ENCODE assay signal across 8 mouse cellular contexts in genomic region chr12:31949193-31949741, GRCm38 (mm10). TPM values are rescaled to one million over a fixed set of nuclear protein-coding genes. Genes with fewer than 3 reads are reported as not detected.
DNase-seq lines count a peak whose midpoint lies in the region; ATAC-seq and TF ChIP-seq lines count a peak whose summit lies in the region.

No protein-coding gene starts in this region.

- WGBS in bone marrow, adult 2 months, result under 1% methylated on average over 58 of the region's 58 CpGs
- WGBS in embryonic facial prominence, embryonic 15.5 days, result under 1% methylated on average over 57 of the region's 58 CpGs
- under 1% methylated on average over 47 of the region's 58 CpGs for WGBS in limb, embryonic 14.5 days
- WGBS in midbrain, postnatal 0 days, result 0% methylated on average over 36 of the region's 58 CpGs

- peak; percentile 56; the same call in 1 of the 2 replicates for TF ChIP-seq POLR2A in bone marrow, adult 2 months (IDR thresholded peaks at IDR 0.05; ENCODE audit: borderline replicate concordance, control insufficient read depth, low read depth, low read length)
- TF ChIP-seq POLR2A in limb, embryonic 14.5 days (IDR thresholded peaks at IDR 0.05; ENCODE audit: borderline replicate concordance, extremely low read depth, insufficient read depth, insufficient read length), result 0 out of 2 replicates have a peak, but pooled peaks have one; percentile 35

- no peaks in the 10 kb centered on the region for H3K27me3 ChIP-seq in embryonic facial prominence, embryonic 15.5 days
- H3K27me3 ChIP-seq in limb, embryonic 14.5 days (ENCODE audit: control insufficient read depth, insufficient read depth, low read length), result no peaks in the 10 kb centered on the region
- no peaks in the 10 kb centered on the region for H3K27me3 ChIP-seq in midbrain, postnatal 0 days (ENCODE audit: insufficient read depth, low read length)

- H3K36me3 ChIP-seq in embryonic facial prominence, embryonic 15.5 days, result no peaks in the 10 kb centered on the region
- H3K36me3 ChIP-seq in limb, embryonic 14.5 days (ENCODE audit: control insufficient read depth, insufficient read depth, low read length), result no peaks in the 10 kb centered on the region
- H3K36me3 ChIP-seq in midbrain, postnatal 0 days (ENCODE audit: insufficient read depth, low read length), result no peaks in the 10 kb centered on the region

- no peaks in the 10 kb centered on the region for H3K4me1 ChIP-seq in bone marrow, adult 2 months (ENCODE audit: control insufficient read depth, insufficient read depth, low read length)
- no peaks in the 10 kb centered on the region for H3K4me1 ChIP-seq in embryonic facial prominence, embryonic 15.5 days
- no peaks in the 10 kb centered on the region; the same call in 1 of the 2 replicates for H3K4me1 ChIP-seq in limb, embryonic 14.5 days (ENCODE audit: control insufficient read depth, insufficient read depth, low read length)
- H3K4me1 ChIP-seq in midbrain, postnatal 0 days (ENCODE audit: insufficient read depth, low read length), result no peaks in the 10 kb centered on the region

- peak overlapping the region; percentile 60 for H3K4me2 ChIP-seq in embryonic facial prominence, embryonic 15.5 days (replicated peaks)
- H3K4me2 ChIP-seq in limb, embryonic 14.5 days (replicated peaks; ENCODE audit: low read depth, low read length, severe bottlenecking), result peak overlapping the region; percentile 63
- peak overlapping the region; percentile 64 for H3K4me2 ChIP-seq in midbrain, postnatal 0 days (ENCODE audit: low read depth, low read length, poor library complexity, severe bottlenecking)

- no peak; the same call in 1 of the 2 replicates for TF ChIP-seq CTCF in bone marrow, adult 2 months (IDR thresholded peaks at IDR 0.05; ENCODE audit: control insufficient read depth, insufficient read depth, low read length)
- peak; percentile 48 for TF ChIP-seq CTCF in midbrain, postnatal 0 days (IDR thresholded peaks at IDR 0.05)

- ATAC-seq in embryonic facial prominence, embryonic 15.5 days (ENCODE audit: insufficient number of reproducible peaks, low FRiP score, low TSS enrichment, low read depth), result peak; percentile 82
- peak; percentile 66 for ATAC-seq in limb, embryonic 14.5 days (ENCODE audit: low FRiP score, low read depth)
- ATAC-seq in midbrain, postnatal 0 days (ENCODE audit: low FRiP score), result peak; percentile 77

- no peaks in the 10 kb centered on the region for H3K9me3 ChIP-seq in embryonic facial prominence, embryonic 15.5 days (replicated peaks)
- H3K9me3 ChIP-seq in limb, embryonic 14.5 days (ENCODE audit: control insufficient read depth, low read length), result no peaks in the 10 kb centered on the region
- H3K9me3 ChIP-seq in midbrain, postnatal 0 days (ENCODE audit: low read length), result no peaks in the 10 kb centered on the region

- DNase-seq in 416B (ENCODE audit: low read depth), result peak; percentile 95
- DNase-seq in heart, adult 8-10 months (ENCODE audit: low spot score), result peak; percentile 90
- peak; percentile 93 for DNase-seq in kidney, adult 9 months
- DNase-seq in limb, embryonic 14.5 days (ENCODE audit: low spot score), result peak; percentile 91
- DNase-seq in midbrain, postnatal 0 days (ENCODE audit: low spot score), result peak; percentile 96
- peak; percentile 65 to 73 for DNase-seq in spleen, postnatal 14 days (ENCODE audit: low spot score in 2 of 2)

- peak overlapping the region; percentile 93 for H3K27ac ChIP-seq in bone marrow, adult 2 months (ENCODE audit: control insufficient read depth, insufficient read depth, low read depth, low read length, poor library complexity)
- peak overlapping the region; percentile 99 for H3K27ac ChIP-seq in embryonic facial prominence, embryonic 15.5 days (replicated peaks)
- peak overlapping the region; percentile 99 for H3K27ac ChIP-seq in limb, embryonic 14.5 days (replicated peaks; ENCODE audit: low read depth, low read length)
- peak overlapping the region; percentile 95 for H3K27ac ChIP-seq in midbrain, postnatal 0 days (ENCODE audit: low read depth, low read length)

- H3K9ac ChIP-seq in embryonic facial prominence, embryonic 15.5 days, result peak overlapping the region; percentile 84
- H3K9ac ChIP-seq in limb, embryonic 14.5 days (ENCODE audit: low read depth, low read length, severe bottlenecking), result peak overlapping the region; percentile 96
- peak overlapping the region; percentile 86 for H3K9ac ChIP-seq in midbrain, postnatal 0 days (replicated peaks; ENCODE audit: low read length, poor library complexity, severe bottlenecking)

- H3K4me3 ChIP-seq in bone marrow, adult 2 months (replicated peaks; ENCODE audit: control insufficient read depth, low read depth, low read length), result peak overlapping the region; percentile 85
- H3K4me3 ChIP-seq in embryonic facial prominence, embryonic 15.5 days (replicated peaks), result peak overlapping the region; percentile 87
- H3K4me3 ChIP-seq in limb, embryonic 14.5 days (replicated peaks; ENCODE audit: low read length), result peak overlapping the region; percentile 86
- peak overlapping the region; percentile 91 for H3K4me3 ChIP-seq in midbrain, postnatal 0 days (ENCODE audit: low read depth, low read length)

RNA-seq across cellular contexts. Expression of gene Hbp1, which starts 1.1 kb away (rescaled TPM):
- polyA plus RNA-seq in bone marrow, adult 2 months (2011; ENCODE audit: insufficient read depth, insufficient read length, low replicate concordance, missing spikeins), result 26.3 and 40.0 TPM in 2 replicates
- 114 and 116 TPM in 2 replicates for polyA plus RNA-seq in embryonic facial prominence, embryonic 15.5 days (2015; fragmentation: Nextera tagmentation; extraction: Ambion mirVana)
- 10 to 100 TPM; 59.5 to 74.2 (median 70.5) TPM for total RNA-seq in heart, adult 8-10 months (2022)
- 102 and 122 TPM in 2 replicates for polyA plus RNA-seq in limb, embryonic 14.5 days (2012; rRNA removed)
- polyA plus RNA-seq in limb, embryonic 14.5 days (2014; fragmentation: Nextera tagmentation; extraction: Ambion mirVana), result 142 and 157 TPM in 2 replicates
- 34.4 and 39.8 TPM in 2 replicates for total RNA-seq in midbrain, postnatal 0 days (2014; rRNA removed)
- polyA plus RNA-seq in midbrain, postnatal 0 days (2015; fragmentation: Nextera tagmentation; extraction: Ambion mirVana), result 25.4 and 25.6 TPM in 2 replicates

Comparison
In these comparisons a context has a peak if more than half of its experiments do, and no peak if none do; other contexts are left out.
1. Peak in every context shown above with its lines: DNase-seq, ATAC-seq, H3K4me3 ChIP-seq and H3K27ac ChIP-seq.